Mouse (Mus musculus) adrenal gland, adult (tissue): Measurements from ENCODE around the gene Grrp1.

Source experiments
- DNase-seq, 2 experiments: peaks; one replicate each; pipeline ENCODE4 v3.0.0; 2022 to 2023; ENCODE audit warnings: low spot score in 1 of 2; ENCODE audit not compliant: inconsistent age in 2 of 2

Grrp1 gene

DNA sequence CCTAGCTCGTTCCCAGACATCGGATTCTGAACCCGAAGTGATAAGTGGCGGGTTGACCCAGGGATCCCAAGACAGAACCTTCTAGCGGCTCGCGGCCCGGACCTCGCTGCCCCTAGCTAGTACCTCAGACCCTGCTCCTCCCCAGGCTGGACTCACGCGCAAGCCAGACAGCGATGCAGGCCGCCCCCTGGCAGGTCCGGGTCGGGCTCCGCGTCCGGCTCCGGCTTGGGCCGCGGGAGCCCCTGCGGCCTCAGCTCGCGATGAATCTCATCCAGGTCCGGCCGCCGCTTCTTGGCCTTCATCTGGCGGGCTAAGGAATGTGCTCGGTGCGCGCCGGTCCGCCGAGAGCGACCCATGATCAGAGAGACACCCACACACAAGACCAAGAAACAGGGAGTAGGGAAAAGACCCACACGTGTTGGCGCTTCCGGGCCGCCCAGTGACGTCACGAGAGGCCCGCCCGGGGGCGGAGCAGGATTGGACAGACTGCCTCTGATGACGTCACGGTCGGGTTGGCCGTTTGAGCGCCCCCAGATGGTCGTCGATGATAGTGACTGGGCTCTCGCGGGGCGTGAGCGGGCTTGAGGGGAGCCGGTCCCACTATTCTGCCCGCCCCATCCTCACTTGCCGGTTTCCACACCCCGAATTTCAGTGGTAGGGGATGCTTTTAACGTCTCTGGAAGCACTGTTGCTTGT lies 8.6 kb downstream of the Grrp1 start, which contains the start of gene Zfp593:
TSS of gene Zfp593 (minus strand) at position 445 of the 696 bp plus-strand sequence.
- peak; percentile 95 to 99 for DNase-seq

DNA sequence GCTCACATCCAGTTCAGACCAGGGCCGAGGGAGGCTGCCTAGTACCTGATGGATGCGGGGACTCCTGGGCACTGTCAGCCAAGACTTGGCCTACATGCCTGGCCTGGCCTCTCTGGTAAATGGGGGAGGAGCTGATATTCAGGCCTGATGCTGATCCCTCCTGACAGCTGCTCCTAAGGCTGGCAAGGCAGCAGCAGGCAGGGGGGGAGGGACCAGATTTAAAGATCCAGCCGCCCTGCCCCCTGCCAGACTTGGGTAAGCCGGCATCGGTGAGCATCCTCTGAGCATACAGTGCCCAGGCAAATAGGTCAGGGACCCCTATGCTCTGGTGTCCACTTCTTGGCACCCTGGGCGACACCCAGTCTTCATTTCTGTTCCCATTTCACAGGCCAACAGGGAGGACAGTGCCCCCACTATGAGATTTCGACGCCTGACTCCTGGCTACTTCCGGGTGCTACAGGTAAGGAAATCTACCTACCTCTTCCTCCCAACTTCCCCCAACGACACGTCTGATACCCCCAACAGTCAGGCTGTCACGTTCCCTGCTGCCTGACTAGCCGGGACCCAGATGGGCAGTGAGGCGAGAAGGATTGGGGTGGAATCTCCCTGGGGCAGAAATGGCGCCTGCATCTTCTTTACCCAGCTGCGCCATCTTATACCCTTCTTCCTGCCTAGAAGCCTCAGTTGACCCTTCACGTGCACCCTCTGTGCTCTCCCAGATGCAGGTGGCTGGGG lies 10.2 kb downstream of the Grrp1 start, which contains the start of gene E130218I03Rik:
TSS of gene E130218I03Rik (plus strand) at position 147 of the 735 bp plus-strand sequence.
- DNase-seq: no peak

DNA sequence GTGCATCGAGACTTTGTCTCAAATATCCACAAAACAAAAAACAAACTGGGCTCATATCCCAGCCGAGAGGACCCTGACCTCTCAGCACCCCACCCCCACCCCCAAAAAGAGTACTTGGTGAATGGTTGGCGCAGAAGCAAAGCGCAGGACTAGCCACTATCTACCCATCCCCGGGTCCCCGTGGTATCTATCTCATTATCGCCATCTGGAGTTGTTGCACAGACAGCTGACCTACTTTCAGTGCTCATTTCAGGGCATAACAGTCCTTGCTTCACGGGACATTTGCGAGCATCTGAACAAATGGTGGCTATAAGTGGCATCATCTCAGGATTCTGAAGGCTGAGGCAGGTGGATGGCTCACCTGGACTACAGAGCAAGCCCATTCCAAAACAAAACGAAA lies 15.2 kb downstream of the Grrp1 start:
- no peak for DNase-seq

DNA sequence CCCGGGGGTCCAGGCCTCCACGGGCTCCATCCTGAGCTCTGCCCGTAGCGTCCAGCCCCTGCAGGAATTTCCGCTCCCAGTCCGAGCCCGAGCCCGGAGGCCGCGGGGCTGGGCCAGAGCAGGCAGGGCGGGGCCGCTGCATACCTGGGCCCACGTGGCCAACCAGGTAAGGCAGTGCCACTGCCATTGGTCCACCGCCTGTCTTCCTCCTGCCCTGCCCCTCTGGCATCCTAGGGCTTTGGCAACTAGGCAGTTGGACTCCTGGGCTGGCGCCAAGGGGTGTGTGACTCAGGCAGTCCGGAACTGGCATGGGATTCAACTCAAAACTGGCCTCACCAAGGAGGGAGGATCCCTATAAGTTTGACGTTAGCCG lies 15.6 kb downstream of the Grrp1 start, which contains the start of gene Cnksr1:
TSS of gene Cnksr1 (minus strand) at position 121 of the 373 bp plus-strand sequence.
- DNase-seq: peak; percentile 81 to 94

DNA sequence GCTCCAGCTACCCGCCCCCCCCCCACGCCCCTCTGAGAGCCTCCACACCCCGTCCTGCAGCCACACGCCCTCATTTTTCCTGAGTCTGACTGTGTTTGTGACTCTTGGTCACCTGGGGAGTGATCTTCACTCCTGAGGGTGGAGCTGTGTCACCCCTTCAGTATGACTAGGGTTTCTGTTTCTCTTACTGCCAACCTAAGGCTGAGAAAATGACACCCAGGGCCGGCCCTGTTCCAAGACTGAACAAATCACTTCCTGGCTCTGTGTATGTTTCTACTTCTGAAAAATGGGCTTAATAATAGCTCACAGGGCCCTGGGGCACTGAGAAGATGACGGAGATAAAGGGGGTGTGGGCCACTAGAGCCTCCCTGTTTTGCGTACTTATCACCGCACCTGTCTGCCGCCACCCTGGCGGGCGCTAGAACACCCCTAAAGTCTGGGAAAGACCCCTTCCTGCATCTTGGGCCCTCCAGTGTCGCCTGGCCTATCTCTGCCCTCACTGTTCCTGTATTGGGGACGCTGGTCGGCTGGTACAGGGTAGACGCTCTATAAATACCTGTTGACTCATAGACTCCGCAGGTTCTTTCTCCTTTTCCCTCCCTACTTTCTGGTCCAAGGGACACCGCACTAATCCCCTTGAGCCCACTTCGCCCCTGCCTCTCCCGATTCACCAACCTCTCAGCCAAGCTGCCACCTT lies 16.2 kb downstream of the Grrp1 start:
- no peak for DNase-seq

DNA sequence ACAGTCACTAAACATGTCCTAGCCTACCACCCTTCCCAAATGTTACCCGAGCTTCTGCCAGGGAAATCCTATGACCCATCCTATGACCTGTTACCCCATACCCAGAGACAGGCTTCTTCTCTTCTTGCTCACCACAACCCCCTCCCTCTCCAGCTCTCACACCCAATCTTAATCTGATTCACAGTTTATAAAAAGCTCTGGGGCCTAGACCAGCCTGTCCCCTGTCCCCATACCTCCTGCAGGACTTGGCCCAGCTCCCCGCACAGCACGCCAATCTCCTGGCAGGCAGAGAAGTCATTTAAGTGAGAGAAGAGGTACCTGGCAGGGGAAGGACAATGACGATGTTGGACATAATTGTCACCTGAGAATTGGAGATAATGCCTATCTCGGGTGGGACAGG lies 19.0 kb downstream of the Grrp1 start:
- no peak for DNase-seq

DNA sequence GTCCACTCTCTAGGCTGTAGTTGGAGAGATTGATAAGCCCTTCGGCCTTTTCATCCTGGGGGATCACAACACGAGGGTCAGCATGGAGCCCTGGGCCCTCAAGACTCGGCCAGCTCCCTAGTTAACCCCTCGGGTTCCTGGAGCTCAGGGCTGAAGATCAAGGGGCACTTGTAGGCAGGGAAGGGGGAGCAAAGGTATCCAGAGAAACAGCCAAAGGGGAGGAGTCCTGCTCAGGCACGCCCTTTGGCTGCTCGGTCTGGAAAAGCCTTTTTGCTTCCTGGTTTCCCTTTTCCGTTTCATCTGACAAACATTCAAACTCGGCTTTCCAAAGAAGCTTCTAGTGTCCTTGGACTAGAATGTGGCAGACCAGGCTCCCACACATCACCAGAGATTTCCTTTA lies 23.5 kb downstream of the Grrp1 start:
- DNase-seq: no peak

DNA sequence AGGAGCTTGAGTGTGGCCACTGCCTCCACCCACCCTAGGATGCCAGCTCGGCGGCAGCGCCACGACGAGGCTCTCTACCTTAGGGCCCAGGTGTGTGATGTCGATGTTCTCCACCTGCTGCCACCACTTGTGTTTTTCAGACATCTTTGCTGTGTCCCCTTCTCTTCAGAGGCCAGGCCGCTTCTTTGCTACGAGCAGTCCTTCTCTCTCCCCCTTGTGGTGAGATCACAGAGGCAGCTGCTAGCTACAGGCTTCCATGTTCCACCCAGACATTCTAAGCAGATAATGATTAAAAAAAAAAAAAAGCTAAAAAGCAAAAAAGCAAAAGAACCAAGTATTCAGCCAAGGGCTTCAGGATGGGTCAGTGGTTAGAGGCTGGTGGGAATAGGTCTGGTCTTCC lies 26.7 kb downstream of the Grrp1 start, which contains the start of gene Catsper4:
TSS of gene Catsper4 (minus strand) at position 190 of the 400 bp plus-strand sequence.
- DNase-seq: no peak

DNA sequence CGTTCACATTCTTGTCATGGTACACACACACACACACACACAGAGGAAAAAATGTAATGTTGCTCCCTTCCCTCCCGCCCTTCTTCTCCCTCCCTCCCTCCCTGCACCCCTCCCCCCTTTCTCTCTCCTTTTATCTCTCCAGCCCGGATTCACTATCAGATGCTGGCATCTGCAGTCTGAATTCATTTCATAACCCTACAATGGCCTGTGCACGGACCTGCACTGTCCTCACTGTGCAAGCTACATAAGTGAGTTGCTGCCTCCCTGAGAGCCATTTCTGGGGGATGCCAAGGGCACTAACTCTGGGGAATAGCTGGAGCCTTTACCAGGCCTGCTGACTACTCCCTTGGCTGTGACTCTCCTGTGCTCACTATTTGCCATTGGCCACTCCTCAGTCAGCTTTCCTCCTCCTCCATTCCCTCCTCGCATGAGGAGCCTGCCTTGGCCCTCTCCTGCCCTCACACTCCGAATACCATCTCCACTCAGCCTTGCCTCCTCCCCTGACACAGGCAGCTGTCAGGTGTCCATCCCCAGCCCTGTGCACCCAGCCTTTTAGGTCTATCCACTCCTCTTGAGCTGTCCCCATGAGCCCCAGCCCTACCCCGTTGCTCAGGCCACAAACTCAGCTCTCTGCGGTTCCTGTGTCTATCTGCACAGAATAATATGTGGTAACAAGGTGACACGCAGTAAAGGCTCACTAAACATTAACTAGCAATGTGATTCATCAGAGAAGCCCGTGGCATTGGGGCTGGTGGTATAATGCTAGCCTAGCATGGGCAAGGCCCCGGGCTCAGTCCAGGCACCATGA lies 30.9 kb downstream of the Grrp1 start:
- no peak for DNase-seq

DNA sequence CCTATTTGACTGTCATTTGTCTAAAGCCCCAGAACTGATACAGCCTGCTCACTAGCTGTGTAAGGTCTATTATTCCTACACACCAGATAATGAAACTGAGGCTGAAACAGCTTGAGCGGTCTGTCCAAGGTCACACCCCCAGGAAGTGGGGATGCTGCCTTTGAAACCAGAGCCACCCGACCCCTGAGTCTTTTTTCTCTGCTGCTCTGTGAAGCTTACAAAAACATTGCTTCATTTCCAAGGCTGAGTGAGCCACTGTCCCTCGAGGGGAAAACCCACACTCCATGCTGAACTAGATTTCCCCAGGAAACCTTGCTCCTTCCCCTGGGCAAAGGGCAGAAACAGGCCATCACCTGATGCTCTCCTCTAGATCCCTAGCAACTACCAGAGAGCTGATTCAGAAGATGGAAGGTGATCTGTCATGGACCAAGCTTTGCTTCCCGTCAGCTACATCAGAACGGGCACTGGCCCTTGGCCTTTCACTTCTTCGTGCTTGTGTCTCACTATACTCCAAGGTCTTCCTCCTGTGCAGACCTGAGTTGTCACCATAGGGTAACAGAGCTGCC lies 47.3 kb downstream of the Grrp1 start:
- DNase-seq: peak; percentile 12 to 59

DNA sequence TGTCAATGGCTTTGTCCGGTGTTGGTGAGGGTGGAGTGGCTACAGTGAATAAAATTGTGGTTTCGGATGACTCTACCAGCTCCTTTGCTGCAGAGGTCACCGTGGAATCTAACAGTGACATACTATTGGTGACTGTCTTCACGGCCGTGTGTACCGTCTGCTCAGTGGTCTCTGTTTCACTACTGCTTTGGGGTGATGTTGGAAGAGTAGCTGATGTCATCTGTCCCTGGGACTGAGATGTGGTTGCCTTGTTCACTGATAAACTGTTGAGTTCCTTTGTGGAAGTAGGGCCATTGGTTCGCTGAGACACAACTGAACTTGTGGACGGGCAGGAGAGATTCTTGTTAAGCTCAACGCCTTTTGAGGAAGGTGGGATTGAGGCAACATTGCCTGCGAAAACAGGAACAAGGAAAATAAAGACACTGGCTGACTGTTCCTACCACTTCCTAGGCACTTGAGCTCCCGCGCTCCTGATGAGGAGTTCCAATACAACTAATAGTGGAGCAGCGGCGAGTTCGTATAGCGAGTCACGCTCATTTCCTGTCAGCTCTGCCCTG lies 50.5 kb downstream of the Grrp1 start:
- no peak for DNase-seq

DNA sequence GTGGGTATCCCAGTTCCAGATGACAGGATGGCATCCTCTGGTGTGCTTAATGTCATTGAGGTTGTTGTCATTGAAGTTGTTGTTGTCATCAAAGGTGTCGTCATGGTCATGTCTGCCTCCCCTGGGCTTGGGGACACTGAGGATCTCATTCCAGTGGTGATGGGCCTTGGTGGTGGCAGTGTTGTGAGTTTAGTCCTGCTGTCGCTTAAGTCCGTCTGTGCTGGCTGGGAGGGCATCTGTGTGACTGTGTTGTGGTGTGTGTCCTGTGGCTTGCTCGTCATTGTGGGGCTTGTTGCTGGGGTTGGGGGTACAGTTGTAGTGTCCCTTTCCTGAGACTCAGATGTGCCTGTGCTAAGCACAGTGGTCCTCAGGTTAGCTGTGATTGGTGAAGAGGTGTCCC lies 51.0 kb downstream of the Grrp1 start, which contains the start of gene Gm7534:
TSS of gene Gm7534 (minus strand) at position 101 of the 400 bp plus-strand sequence.
- no peak for DNase-seq
